Mouse (Mus musculus): ENCODE results near the gene Nek3. TPM values are rescaled to one million over a fixed set of nuclear protein-coding genes. Genes with fewer than 3 reads are reported as not detected.

The Nek3 gene
- polyA plus RNA-seq (2014; fragmentation: Illumina TruSeq; extraction: RNeasy Lipid Tissue Mini Kit (QIAGEN cat#74804); ENCODE audit: low read depth, low replicate concordance) = 1.1 TPM

DNA sequence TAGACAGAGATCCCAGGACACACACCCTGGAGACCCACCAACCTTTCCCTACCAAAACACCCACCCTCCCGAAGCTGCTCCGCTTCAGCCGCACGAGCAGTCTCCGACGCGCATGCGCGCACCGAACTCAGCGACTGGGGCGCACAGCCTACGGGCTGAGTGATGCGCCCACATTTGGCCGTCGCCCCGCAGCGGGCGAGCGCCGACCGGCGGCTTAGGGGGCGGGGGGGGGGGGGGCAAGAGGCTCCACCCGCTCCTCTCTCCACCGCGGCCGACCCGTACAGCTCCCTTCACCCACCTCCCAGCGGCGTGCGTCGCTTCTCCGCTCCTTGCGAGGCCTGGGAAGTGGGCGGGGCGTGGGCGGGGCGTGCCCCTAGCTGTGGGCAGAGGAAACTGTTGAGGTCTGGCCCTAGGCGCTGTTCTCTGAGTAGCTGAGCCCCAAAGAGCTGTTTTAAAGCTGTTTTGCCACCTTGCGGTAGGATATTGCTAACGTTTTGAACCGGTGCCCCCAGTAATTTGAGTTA lies at the start of gene Nek3:
Nek3 (minus strand) TSS at position 356 of the 524 bp plus-strand sequence.

DNA sequence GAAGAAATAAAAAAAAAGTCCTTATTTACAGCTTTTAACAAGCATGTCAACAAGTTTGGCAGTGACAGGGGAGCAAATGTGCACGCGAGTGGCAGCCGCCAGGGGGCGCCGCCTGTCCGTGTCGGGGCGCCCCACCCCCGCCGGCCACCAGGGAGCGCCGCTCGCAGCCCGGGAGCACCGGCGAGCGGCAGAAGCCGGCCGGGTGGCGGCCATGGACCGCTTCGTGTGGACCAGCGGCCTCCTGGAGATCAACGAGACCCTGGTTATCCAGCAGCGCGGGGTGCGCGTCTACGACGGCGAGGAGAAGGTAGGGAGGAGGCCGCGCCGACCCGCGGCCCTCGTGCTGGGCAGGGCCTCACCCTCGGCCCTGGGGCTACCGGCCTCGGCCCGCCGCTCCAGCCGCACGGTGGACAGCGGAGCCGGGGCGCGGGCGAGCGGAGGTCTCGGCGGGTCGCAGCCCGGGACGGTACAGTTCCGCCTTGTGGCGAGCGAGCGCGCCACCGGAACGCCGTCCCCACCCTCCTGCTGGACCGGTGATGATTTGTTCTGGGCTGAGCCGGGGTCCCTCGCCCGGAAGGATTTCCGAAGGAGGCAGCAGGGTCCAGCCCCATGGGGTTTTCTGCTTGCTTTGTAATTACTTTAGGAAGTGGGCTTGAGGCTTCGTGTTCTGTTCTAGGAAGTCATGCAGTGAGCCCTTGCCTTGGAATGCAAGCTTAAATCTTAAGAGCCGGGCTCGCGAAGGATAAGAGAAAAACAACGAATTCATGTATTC lies 26.6 kb upstream of the Nek3 start, which contains the start of gene Vps36:
Vps36 (plus strand) TSS at position 150 of the 772 bp plus-strand sequence.

GRCm38 (mm10) chr8:22185431-22186397 lies 19.5 kb upstream of the Nek3 start, which contains the start of gene Ckap2:
Gene Ckap2 (minus strand): TSS chr8:22185819.

GRCm38 (mm10) chr8:22124220-22125152 lies 41.7 kb downstream of the Nek3 start, which contains the start of gene Nek5:
Gene Nek5 (minus strand): TSS chr8:22125053.

Other genes starting within 250 kb of the Nek3 start
- not detected for gene Defb15, start 233.7 kb downstream of the Nek3 start, polyA plus RNA-seq (2014; fragmentation: Illumina TruSeq; extraction: RNeasy Lipid Tissue Mini Kit (QIAGEN cat#74804); ENCODE audit: low read depth, low replicate concordance)
- not detected for gene Defb35, start 228.1 kb downstream of the Nek3 start, polyA plus RNA-seq (2014; fragmentation: Illumina TruSeq; extraction: RNeasy Lipid Tissue Mini Kit (QIAGEN cat#74804); ENCODE audit: low read depth, low replicate concordance)
- not detected for gene Defb13, start 219.7 kb downstream of the Nek3 start, polyA plus RNA-seq (2014; fragmentation: Illumina TruSeq; extraction: RNeasy Lipid Tissue Mini Kit (QIAGEN cat#74804); ENCODE audit: low read depth, low replicate concordance)
- gene Fam90a1a, start 207.7 kb downstream of the Nek3 start, polyA plus RNA-seq (2014; fragmentation: Illumina TruSeq; extraction: RNeasy Lipid Tissue Mini Kit (QIAGEN cat#74804); ENCODE audit: low read depth, low replicate concordance) = not detected
- gene Ccdc70, start 196.7 kb downstream of the Nek3 start, polyA plus RNA-seq (2014; fragmentation: Illumina TruSeq; extraction: RNeasy Lipid Tissue Mini Kit (QIAGEN cat#74804); ENCODE audit: low read depth, low replicate concordance) = not detected
- gene Atp7b, start 106.1 kb downstream of the Nek3 start, polyA plus RNA-seq (2014; fragmentation: Illumina TruSeq; extraction: RNeasy Lipid Tissue Mini Kit (QIAGEN cat#74804); ENCODE audit: low read depth, low replicate concordance) = 2.8 TPM
- 26.8 TPM for gene Alg11, start 105.7 kb downstream of the Nek3 start, polyA plus RNA-seq (2014; fragmentation: Illumina TruSeq; extraction: RNeasy Lipid Tissue Mini Kit (QIAGEN cat#74804); ENCODE audit: low read depth, low replicate concordance)
- 0.56 TPM for gene Nek5, start 41.4 kb downstream of the Nek3 start, polyA plus RNA-seq (2014; fragmentation: Illumina TruSeq; extraction: RNeasy Lipid Tissue Mini Kit (QIAGEN cat#74804); ENCODE audit: low read depth, low replicate concordance)
- not detected for gene Ckap2, start 19.4 kb upstream of the Nek3 start, polyA plus RNA-seq (2014; fragmentation: Illumina TruSeq; extraction: RNeasy Lipid Tissue Mini Kit (QIAGEN cat#74804); ENCODE audit: low read depth, low replicate concordance)
- 19.4 TPM for gene Vps36, start 26.4 kb upstream of the Nek3 start, polyA plus RNA-seq (2014; fragmentation: Illumina TruSeq; extraction: RNeasy Lipid Tissue Mini Kit (QIAGEN cat#74804); ENCODE audit: low read depth, low replicate concordance)
- gene Thsd1, start 60.9 kb upstream of the Nek3 start, polyA plus RNA-seq (2014; fragmentation: Illumina TruSeq; extraction: RNeasy Lipid Tissue Mini Kit (QIAGEN cat#74804); ENCODE audit: low read depth, low replicate concordance) = 0.98 TPM
- gene Tpte, start 117.0 kb upstream of the Nek3 start, polyA plus RNA-seq (2014; fragmentation: Illumina TruSeq; extraction: RNeasy Lipid Tissue Mini Kit (QIAGEN cat#74804); ENCODE audit: low read depth, low replicate concordance) = not detected
- 280 TPM for gene Slc25a15, start 232.2 kb upstream of the Nek3 start, polyA plus RNA-seq (2014; fragmentation: Illumina TruSeq; extraction: RNeasy Lipid Tissue Mini Kit (QIAGEN cat#74804); ENCODE audit: low read depth, low replicate concordance)
- 44.0 TPM for gene Mrps31, start 244.9 kb upstream of the Nek3 start, polyA plus RNA-seq (2014; fragmentation: Illumina TruSeq; extraction: RNeasy Lipid Tissue Mini Kit (QIAGEN cat#74804); ENCODE audit: low read depth, low replicate concordance)

Data from liver, adult 10 weeks (tissue).